Comparison of ENCODE assay signal across 16 mouse cellular contexts in the genomic region with DNA sequence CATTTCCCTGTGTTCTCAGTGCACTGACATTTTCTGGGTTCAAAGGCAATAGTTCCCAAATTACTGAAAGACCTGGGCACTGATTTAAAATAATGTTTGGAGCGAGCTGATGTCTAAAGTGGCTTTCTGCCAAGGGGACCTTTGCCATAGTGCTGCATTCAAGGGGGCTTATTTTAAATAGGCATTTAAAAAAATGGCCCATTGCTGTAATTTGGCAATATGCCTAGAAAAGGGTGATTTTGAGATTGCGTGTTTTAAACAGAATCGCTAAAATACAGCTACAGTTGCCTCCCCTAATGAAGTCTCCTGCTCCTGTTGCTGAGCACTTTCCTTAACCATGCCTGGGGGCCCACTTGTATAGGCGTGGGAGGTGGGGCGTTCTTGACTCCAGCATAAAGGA.
"Had no signal": no experiment of that assay in that cellular context is flagged by ENCODE, and none has a peak within 500 bp of the region (broad histone marks: within the 10 kb centered on the region; RNA-seq: fewer than 3 reads in every experiment).

No protein-coding gene starts in this region.

- H3K27me3 ChIP-seq: neural tube, embryonic 13.5 days; neural tube, embryonic 15.5 days; stomach, embryonic 15.5 days had no signal

- H3K4me3 ChIP-seq: neural tube, embryonic 13.5 days; neural tube, embryonic 15.5 days; stomach, embryonic 15.5 days had no signal

- H3K36me3 ChIP-seq: neural tube, embryonic 13.5 days; neural tube, embryonic 15.5 days; stomach, embryonic 15.5 days had no signal

- H3K4me2 ChIP-seq: neural tube, embryonic 13.5 days; neural tube, embryonic 15.5 days; stomach, embryonic 15.5 days had no signal

- H3K9ac ChIP-seq: neural tube, embryonic 13.5 days; neural tube, embryonic 15.5 days; stomach, embryonic 15.5 days had no signal

- H3K4me1 ChIP-seq: neural tube, embryonic 13.5 days; neural tube, embryonic 15.5 days; stomach, embryonic 15.5 days had no signal

- H3K27ac ChIP-seq: neural tube, embryonic 13.5 days; neural tube, embryonic 15.5 days; stomach, embryonic 15.5 days; stomach, postnatal 0 days had no signal

- DNase-seq: retina, postnatal 1 day; right cerebral cortex, adult 18-20 months; right cerebral cortex, postnatal 14 days; right cerebral cortex, postnatal 25 days; right cerebral cortex, postnatal 4 days; spleen, adult 18-20 months; thymus, adult 18-20 months; thymus, adult 2 months; thymus, postnatal 14 days; thymus, postnatal 25 days; thymus, postnatal 36 days; thymus, postnatal 4 days had no signal

- H3K9me3 ChIP-seq: neural tube, embryonic 13.5 days; neural tube, embryonic 15.5 days; stomach, embryonic 15.5 days had no signal
